Mouse (Mus musculus) midbrain, embryonic 15.5 days (tissue): ENCODE results near the gene Bcl7c. TPM values are rescaled to one million over a fixed set of nuclear protein-coding genes. Genes with fewer than 3 reads are reported as not detected.

Experiments
- ATAC-seq: fragments of 200-750 bp; cut with Nextera tagmentation; replicated peaks from 2 replicates; pipeline ENCODE4 v1.8.0; 2017; ENCODE audit warnings: moderate TSS enrichment
- H3K27ac ChIP-seq: fragments of 300-500 bp; sonication (generic); 2 replicates; pipeline ENCODE4 v1.5.1; 2015; ENCODE audit warnings: mild to moderate bottlenecking, inconsistent platforms
- H3K27me3 ChIP-seq: fragments of 300-500 bp; sonication (generic); replicated peaks from 2 replicates; pipeline ENCODE4 v1.6.1; 2015; ENCODE audit warnings: inconsistent platforms
- H3K36me3 ChIP-seq: fragments of 300-500 bp; sonication (generic); replicated peaks from 2 replicates; pipeline ENCODE4 v1.6.1; 2015; ENCODE audit warnings: inconsistent platforms
- H3K4me1 ChIP-seq: fragments of 300-500 bp; sonication (generic); 2 replicates; pipeline ENCODE4 v1.6.1; 2015; ENCODE audit warnings: inconsistent platforms
- H3K4me2 ChIP-seq: fragments of 300-500 bp; sonication (generic); 2 replicates; pipeline ENCODE4 v1.6.1; 2015; ENCODE audit warnings: inconsistent platforms, mild to moderate bottlenecking, moderate library complexity
- H3K4me3 ChIP-seq: fragments of 300-500 bp; sonication (generic); 2 replicates; pipeline ENCODE4 v1.5.1; 2015; ENCODE audit warnings: mild to moderate bottlenecking, inconsistent platforms
- H3K9ac ChIP-seq: fragments of 300-500 bp; sonication (generic); 2 replicates; pipeline ENCODE4 v1.6.1; 2015; ENCODE audit warnings: mild to moderate bottlenecking, inconsistent platforms
- H3K9me3 ChIP-seq: fragments of 300-500 bp; sonication (generic); 2 replicates; pipeline ENCODE4 v1.6.1; 2016; ENCODE audit warnings: inconsistent platforms
- WGBS: fragments of 180-500 bp; shearing (Covaris S2); methylation state at CpG from one replicate; pipeline ENCODE4 v1.1.7; 2015; ENCODE audit warnings: mixed read lengths; 5-methylcytosine and 5-hydroxymethylcytosine counted together
- polyA plus RNA-seq: library from polyadenylated mRNA; unstranded; fragments of >200 nt; fragmentation: Nextera tagmentation; extraction: Ambion mirVana; gene quantifications from 2 replicates; pipeline ENCODE4 v1.2.1, GENCODE M21; 2015

Bcl7c gene
- 52.9 and 59.2 TPM in 2 replicates for polyA plus RNA-seq

DNA sequence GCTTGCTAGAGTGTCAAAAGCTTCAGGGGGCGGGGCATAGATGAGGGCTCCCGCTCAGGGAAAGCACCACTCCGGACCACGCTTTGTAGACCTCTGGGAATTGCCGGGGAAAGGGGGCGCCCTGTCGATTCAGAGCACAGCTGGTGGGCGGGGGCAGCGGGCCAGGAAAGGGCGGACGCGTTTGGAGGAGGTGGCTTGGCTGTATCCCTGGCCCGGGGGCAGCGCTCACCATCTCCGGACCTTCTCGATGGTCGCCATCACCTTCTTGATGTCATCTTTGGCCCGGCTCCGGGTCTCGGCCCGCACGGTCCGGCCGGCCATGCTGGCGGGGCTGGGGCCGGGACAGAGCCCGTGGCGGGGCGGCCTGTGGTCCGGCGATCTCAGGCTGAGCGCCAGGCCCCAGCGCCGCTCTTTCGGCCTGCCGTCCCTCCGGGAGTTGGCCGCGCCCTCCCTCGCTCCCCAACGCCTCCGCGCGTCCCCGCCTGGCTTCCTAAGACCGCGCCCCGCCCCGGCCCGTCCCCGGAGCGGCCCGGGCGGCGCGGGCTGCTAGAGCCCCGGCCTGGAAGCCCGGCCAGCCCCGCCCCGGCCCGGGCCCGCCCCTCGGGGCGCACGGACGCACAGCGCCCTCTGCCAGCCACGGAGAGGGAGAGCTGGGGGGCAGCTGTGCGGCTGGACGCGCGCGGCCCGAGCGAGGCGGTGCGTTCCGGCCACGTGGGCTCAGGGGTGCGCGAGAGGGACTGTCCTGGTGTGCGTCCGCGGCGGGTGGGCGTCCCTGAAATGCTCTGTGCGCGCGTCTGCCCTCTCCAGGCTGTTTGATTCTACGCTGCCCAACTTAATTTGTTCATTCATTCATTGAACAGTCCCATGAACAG lies at the start of gene Bcl7c:
Gene Bcl7c (minus strand): TSS at position 727 of the 872 bp plus-strand sequence.
- under 1% methylated on average over 67 of the region's 90 CpGs for WGBS
- H3K4me2 ChIP-seq: peak within 1 kb of the TSS; percentile 70
- H3K4me1 ChIP-seq: peaks cover 32% of the 10 kb centered on the region
- H3K4me3 ChIP-seq: peak within 1 kb of the TSS; percentile 85
- peak within 1 kb of the TSS; percentile 91 for H3K9ac ChIP-seq
- peaks cover 14% of the 10 kb centered on the region; the same call in 1 of the 2 replicates for H3K36me3 ChIP-seq
- peak within 1 kb of the TSS; percentile 93 for H3K27ac ChIP-seq
- ATAC-seq: peak; percentile 87
- H3K9me3 ChIP-seq: no peaks in the 10 kb centered on the region
- no peaks in the 10 kb centered on the region for H3K27me3 ChIP-seq

DNA sequence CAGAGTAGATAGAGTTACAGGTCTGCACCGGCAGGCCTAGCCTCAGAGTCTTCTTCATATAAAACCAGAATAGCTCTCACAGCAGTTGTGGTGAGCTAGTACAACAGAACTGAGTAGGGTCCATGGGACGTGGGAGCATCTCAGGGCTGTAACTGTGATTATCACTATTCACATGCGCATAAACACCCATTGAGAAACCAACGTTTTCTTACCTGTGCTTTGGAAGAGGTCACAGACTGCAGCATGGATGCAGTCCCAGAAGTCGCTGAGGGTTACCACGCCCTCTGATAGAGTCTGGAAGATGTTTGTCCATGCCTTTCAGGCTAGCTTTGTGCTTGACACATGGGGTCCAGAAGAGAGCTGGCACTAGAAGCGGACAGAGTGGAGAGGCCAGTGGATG lies 45.0 kb upstream of the Bcl7c start:
- Histone ChIP-seq H3K4me2 (no peak overlapping the region), H3K27ac (no peak overlapping the region), H3K4me1 (peaks cover 24% of the 10 kb centered on the region), H3K4me3 (no peak overlapping the region), H3K36me3 (peaks cover 54% of the 10 kb centered on the region), H3K9me3 (no peaks in the 10 kb centered on the region), H3K9ac (no peak overlapping the region), H3K27me3 (no peaks in the 10 kb centered on the region)
- ATAC-seq: no peak
- 93% methylated on average over 7 of the region's 7 CpGs for WGBS

DNA sequence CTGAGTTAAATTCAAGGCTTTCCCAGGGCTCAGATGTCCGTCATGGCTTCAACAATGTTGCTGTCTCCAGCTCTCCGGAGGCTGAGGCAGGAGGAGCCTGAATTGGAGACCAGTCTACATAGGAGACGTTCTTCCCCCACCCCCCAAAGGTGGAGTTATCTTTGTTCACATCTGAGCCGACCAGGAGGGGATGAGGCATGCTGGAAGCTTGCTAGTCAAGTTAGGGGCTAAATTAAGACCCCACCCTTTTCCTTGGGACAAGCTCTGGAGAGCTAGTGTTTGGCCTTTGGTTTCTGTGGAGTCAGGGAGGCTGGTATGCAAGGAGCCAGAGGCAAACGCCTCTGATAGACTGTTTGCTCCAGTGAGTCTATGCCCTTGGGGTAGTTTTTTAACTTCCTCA lies 44.4 kb upstream of the Bcl7c start:
- Histone ChIP-seq H3K9ac (no peak overlapping the region), H3K4me3 (no peak overlapping the region), H3K27ac (no peak overlapping the region), H3K4me2 (no peak overlapping the region), H3K27me3 (no peaks in the 10 kb centered on the region), H3K36me3 (peaks cover 57% of the 10 kb centered on the region), H3K9me3 (no peaks in the 10 kb centered on the region), H3K4me1 (peaks cover 28% of the 10 kb centered on the region)
- WGBS: 80% methylated on average over 5 of the region's 5 CpGs
- no peak for ATAC-seq

DNA sequence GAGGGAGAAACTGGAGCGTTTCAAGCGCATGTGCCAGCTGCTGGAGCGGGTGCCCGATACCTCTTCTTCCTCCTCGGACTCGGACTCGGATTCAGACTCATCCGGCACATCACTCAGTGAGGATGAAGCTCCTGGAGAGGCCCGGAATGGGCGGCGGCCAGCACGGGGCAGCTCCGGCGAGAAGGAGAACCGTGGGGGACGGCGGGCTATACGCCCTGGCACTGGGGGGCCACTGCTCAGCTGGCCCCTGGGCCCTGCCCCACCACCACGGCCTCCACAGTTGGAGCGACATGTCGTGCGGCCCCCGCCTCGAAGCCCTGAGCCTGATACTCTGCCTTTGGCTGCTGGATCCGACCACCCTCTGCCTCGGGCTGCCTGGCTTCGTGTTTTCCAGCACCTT lies 43.3 kb upstream of the Bcl7c start:
- no peak overlapping the region for H3K4me2 ChIP-seq
- H3K4me3 ChIP-seq: no peak overlapping the region
- H3K4me1 ChIP-seq: peaks cover 37% of the 10 kb centered on the region
- 96% methylated on average over 27 of the region's 27 CpGs for WGBS
- ATAC-seq: no peak
- H3K9ac ChIP-seq: peak overlapping the region; percentile 16; the same call in 1 of the 2 replicates
- H3K9me3 ChIP-seq: no peaks in the 10 kb centered on the region
- H3K27me3 ChIP-seq: no peaks in the 10 kb centered on the region
- peaks cover 47% of the 10 kb centered on the region for H3K36me3 ChIP-seq
- no peak overlapping the region for H3K27ac ChIP-seq

GRCm38 (mm10) chr7:127751619-127752018 lies 42.9 kb upstream of the Bcl7c start:
- Histone ChIP-seq H3K36me3 (peaks cover 45% of the 10 kb centered on the region), H3K27ac (no peak overlapping the region), H3K4me2 (no peak overlapping the region), H3K27me3 (no peaks in the 10 kb centered on the region), H3K9ac (no peak overlapping the region), H3K4me1 (peaks cover 35% of the 10 kb centered on the region), H3K9me3 (no peaks in the 10 kb centered on the region), H3K4me3 (no peak overlapping the region)
- whole genome bisulfite sequencing: 94% methylated on average over 5 of the region's 5 CpGs
- ATAC-seq: no peak

GRCm38 (mm10) chr7:127750131-127751127 lies 41.7 kb upstream of the Bcl7c start:
- WGBS: 87% methylated on average over 19 of the region's 19 CpGs
- H3K4me2 ChIP-seq: no peak overlapping the region
- peaks cover 27% of the 10 kb centered on the region for H3K4me1 ChIP-seq
- peaks cover 45% of the 10 kb centered on the region for H3K36me3 ChIP-seq
- no peaks in the 10 kb centered on the region for H3K9me3 ChIP-seq
- no peaks in the 10 kb centered on the region for H3K27me3 ChIP-seq
- no peak overlapping the region for H3K4me3 ChIP-seq
- H3K9ac ChIP-seq: no peak overlapping the region
- no peak overlapping the region for H3K27ac ChIP-seq
- no peak for ATAC-seq

DNA sequence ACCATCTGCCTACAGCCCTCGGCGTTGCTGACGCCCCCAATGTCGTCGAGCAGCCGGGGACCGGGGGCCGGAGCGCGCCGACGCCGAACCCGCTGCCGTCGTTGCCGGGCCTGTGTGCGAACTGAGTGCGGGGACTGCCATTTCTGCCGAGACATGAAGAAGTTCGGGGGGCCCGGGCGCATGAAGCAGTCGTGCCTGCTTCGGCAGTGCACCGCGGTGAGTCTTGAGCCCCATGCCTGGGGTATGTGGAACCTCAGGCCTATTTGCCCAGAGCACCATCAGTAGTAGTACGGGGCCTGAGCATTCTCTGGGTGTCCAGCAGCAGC lies 39.5 kb upstream of the Bcl7c start:
- Histone ChIP-seq H3K27ac (no peak overlapping the region), H3K4me3 (peak overlapping the region; percentile 94), H3K9ac (no peak overlapping the region), H3K4me2 (peak overlapping the region; percentile 71; the same call in 1 of the 2 replicates), H3K4me1 (peaks cover 30% of the 10 kb centered on the region), H3K27me3 (no peaks in the 10 kb centered on the region), H3K36me3 (peaks cover 40% of the 10 kb centered on the region), H3K9me3 (no peaks in the 10 kb centered on the region)
- ATAC-seq: no peak
- 94% methylated on average over 28 of the region's 28 CpGs for WGBS

- Histone ChIP-seq H3K27ac (peak overlapping the region; percentile 92; the same call in 1 of the 2 replicates), H3K27me3 (no peaks in the 10 kb centered on the region), H3K9ac (peak overlapping the region; percentile 94), H3K4me1 (peaks cover 25% of the 10 kb centered on the region), H3K9me3 (no peaks in the 10 kb centered on the region), H3K4me3 (peak overlapping the region; percentile 94), H3K4me2 (peak overlapping the region; percentile 71), H3K36me3 (peaks cover 40% of the 10 kb centered on the region)
- WGBS: 38% methylated on average over 6 of the region's 6 CpGs
- ATAC-seq: no peak
Measured at GRCm38 (mm10) chr7:127747559-127748234, 39.0 kb upstream of the Bcl7c start.

DNA sequence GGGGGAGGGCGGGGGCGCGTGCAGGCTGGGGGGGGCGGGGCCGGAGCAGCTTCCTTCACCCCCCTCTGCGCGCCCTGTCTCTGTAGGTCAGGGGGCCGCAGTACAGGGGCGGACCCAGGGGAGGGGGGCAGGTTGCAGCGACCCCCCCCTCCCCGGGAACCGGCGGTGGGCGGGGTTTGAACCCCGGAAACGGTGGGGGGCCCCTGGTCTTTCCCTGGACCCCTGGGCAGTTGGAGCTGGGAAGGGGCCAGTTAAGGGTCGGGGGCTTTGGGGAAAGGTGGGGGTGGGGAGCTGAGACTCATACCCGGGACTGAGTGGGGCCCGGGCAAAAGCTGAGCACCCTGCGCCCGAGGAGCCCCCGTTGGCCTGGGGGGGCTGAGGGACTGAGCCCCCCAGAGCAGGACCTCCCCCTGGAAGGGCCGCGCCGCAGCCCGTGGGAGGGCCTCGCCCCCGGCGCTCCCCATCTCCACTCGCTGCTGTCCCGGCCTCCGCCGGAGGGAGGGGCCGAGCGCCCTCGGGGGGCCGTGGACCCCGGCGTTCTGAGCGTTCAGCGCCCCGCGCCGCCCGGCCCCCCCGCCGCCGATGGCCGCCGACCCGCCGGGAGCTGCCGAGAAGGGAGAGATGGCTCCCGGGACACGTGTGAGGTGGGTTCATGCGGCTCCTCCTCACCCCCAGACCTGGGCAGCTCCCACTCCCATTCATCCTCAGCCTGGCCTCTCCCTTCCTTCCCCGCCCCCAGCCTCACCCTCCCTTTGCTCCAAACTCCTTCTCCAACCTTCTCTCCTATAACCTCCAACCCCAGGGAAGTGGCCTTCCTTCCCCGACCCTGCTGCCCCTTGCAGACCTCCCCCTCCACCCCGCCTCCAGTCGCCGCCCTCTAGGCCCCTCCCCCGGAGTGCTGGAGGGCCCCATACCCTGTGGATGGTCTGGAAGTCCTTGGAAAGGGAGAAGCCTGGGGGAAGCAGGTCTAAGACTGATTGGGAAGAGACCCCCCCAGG lies 38.1 kb upstream of the Bcl7c start:
- Histone ChIP-seq H3K9me3 (no peaks in the 10 kb centered on the region), H3K27ac (peak overlapping the region; percentile 92), H3K9ac (peak overlapping the region; percentile 94), H3K4me1 (peaks cover 24% of the 10 kb centered on the region), H3K36me3 (peaks cover 36% of the 10 kb centered on the region), H3K4me2 (peak overlapping the region; percentile 71), H3K4me3 (peak overlapping the region; percentile 94), H3K27me3 (no peaks in the 10 kb centered on the region)
- no peak for ATAC-seq
- WGBS: under 1% methylated on average over 48 of the region's 62 CpGs

GRCm38 (mm10) chr7:127745652-127746493 lies 37.1 kb upstream of the Bcl7c start:
- H3K4me1 ChIP-seq: peaks cover 24% of the 10 kb centered on the region
- H3K4me3 ChIP-seq: peak overlapping the region; percentile 94
- under 1% methylated on average over 39 of the region's 39 CpGs for WGBS
- peaks cover 26% of the 10 kb centered on the region for H3K36me3 ChIP-seq
- H3K9me3 ChIP-seq: no peaks in the 10 kb centered on the region
- no peaks in the 10 kb centered on the region for H3K27me3 ChIP-seq
- H3K9ac ChIP-seq: peak overlapping the region; percentile 94
- peak; percentile 94 for ATAC-seq
- H3K4me2 ChIP-seq: peak overlapping the region; percentile 71
- H3K27ac ChIP-seq: peak overlapping the region; percentile 92
